Mouse (Mus musculus): Measurements from ENCODE around the gene Tada2a. TPM values are rescaled to one million over a fixed set of nuclear protein-coding genes. Genes with fewer than 3 reads are reported as not detected.

The Tada2a gene
- polyA plus RNA-seq, 1 experiment = not detected

GRCm38 (mm10) chr11:84061881-84062280 is 67.5 kb downstream of the Tada2a start:
- 93% methylated on average over 2 of the region's 2 CpGs for WGBS
- H3K4me3 ChIP-seq (ENCODE audit: insufficient read depth, low read depth, low read length) = no peak overlapping the region
- peaks cover 15% of the 10 kb centered on the region for H3K4me1 ChIP-seq (ENCODE audit: control insufficient read depth, insufficient read depth, low read length)
- TF ChIP-seq CTCF (IDR thresholded peaks at IDR 0.05; ENCODE audit: insufficient read depth, low read depth, low read length) (no peak), POLR2A (IDR thresholded peaks at IDR 0.05; ENCODE audit: insufficient read depth, low read depth, low read length) (no peak)
- no peak overlapping the region for H3K27ac ChIP-seq (ENCODE audit: insufficient read depth, low read depth, low read length)

DNA sequence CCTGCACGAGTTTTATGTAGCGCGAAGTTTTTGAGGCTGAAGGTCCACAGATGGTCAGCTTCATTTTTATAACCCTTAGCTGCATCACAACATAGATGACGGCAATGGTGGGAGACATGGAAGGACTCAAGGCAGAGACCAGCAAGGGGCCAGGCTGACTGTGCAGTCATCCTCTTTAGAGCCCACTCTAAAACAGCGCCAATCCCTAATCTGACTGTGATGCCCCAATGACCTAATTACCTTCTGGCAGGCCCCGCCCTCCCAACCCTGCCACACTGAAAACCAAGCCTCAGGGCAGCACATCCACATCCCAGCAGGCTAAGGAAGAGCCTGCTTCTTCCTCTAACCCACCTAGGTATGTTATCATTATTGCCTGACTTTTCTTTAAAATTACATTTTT is 68.8 kb downstream of the Tada2a start:
- no peak for TF ChIP-seq CTCF (IDR thresholded peaks at IDR 0.05; ENCODE audit: insufficient read depth, low read depth, low read length)
- TF ChIP-seq POLR2A (IDR thresholded peaks at IDR 0.05; ENCODE audit: insufficient read depth, low read depth, low read length) = no peak
- WGBS = 88% methylated on average over 6 of the region's 6 CpGs
- Histone ChIP-seq H3K4me1 (ENCODE audit: control insufficient read depth, insufficient read depth, low read length) (peaks cover 11% of the 10 kb centered on the region), H3K4me3 (ENCODE audit: insufficient read depth, low read depth, low read length) (no peak overlapping the region), H3K27ac (ENCODE audit: insufficient read depth, low read depth, low read length) (no peak overlapping the region)

DNA sequence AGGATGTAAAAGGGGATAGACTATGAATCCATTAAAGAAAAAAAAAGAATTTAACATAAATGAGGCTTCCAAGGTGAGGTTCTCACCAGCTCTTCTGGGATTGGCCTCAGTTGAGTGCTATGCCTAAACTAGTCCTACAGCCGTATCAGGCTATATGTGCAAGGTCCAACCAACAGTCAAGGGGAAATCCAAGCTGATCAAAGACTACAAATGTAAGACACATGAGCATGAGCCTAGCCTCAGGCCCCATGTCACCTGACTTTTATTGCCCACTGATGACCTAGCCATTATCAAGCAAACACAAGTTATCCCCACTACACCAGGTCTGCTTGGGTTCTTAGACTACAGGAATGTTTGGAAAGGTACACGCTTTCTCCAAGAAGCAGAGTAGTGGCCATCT is 69.6 kb downstream of the Tada2a start:
- Histone ChIP-seq H3K4me1 (ENCODE audit: control insufficient read depth, insufficient read depth, low read length) (peaks cover 11% of the 10 kb centered on the region), H3K4me3 (ENCODE audit: insufficient read depth, low read depth, low read length) (no peak overlapping the region), H3K27ac (ENCODE audit: insufficient read depth, low read depth, low read length) (no peak overlapping the region)
- no peak for TF ChIP-seq CTCF (IDR thresholded peaks at IDR 0.05; ENCODE audit: insufficient read depth, low read depth, low read length)
- no peak for TF ChIP-seq POLR2A (IDR thresholded peaks at IDR 0.05; ENCODE audit: insufficient read depth, low read depth, low read length)
- WGBS = 92% methylated on average over 2 of the region's 2 CpGs

DNA sequence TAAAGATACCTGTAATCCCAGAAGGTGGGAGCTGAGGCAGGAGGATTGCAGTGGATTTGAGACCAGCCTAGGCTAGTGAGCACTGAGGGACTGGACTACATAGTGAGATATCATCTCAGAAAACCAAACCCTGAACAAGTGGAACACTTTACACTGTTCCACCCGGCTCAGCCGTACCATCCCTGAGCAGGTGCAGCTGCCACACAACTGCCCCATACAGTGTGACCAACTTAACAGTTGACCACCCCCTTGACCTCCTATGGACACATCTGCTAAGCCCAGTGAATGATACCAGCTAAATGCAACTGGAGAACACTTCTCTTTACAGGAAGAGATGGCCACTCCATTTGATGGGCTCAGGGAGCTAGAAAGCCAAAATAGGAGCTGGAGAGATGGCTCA is 72.0 kb downstream of the Tada2a start:
- Histone ChIP-seq H3K4me3 (ENCODE audit: insufficient read depth, low read depth, low read length) (no peak overlapping the region), H3K27ac (ENCODE audit: insufficient read depth, low read depth, low read length) (no peak overlapping the region), H3K4me1 (ENCODE audit: control insufficient read depth, insufficient read depth, low read length) (peaks cover 17% of the 10 kb centered on the region)
- no peak for TF ChIP-seq POLR2A (IDR thresholded peaks at IDR 0.05; ENCODE audit: insufficient read depth, low read depth, low read length)
- no peak for TF ChIP-seq CTCF (IDR thresholded peaks at IDR 0.05; ENCODE audit: insufficient read depth, low read depth, low read length)
- WGBS = 97% methylated on average over 2 of the region's 2 CpGs

GRCm38 (mm10) chr11:84053524-84054163 is 75.8 kb downstream of the Tada2a start:
- 42% methylated on average over 10 of the region's 10 CpGs for WGBS
- no peak for TF ChIP-seq POLR2A (IDR thresholded peaks at IDR 0.05; ENCODE audit: insufficient read depth, low read depth, low read length)
- TF ChIP-seq CTCF (IDR thresholded peaks at IDR 0.05; ENCODE audit: insufficient read depth, low read depth, low read length) = no peak
- Histone ChIP-seq H3K4me1 (ENCODE audit: control insufficient read depth, insufficient read depth, low read length) (peaks cover 17% of the 10 kb centered on the region), H3K4me3 (ENCODE audit: insufficient read depth, low read depth, low read length) (no peak overlapping the region), H3K27ac (ENCODE audit: insufficient read depth, low read depth, low read length) (no peak overlapping the region)

- 82% methylated on average over 7 of the region's 7 CpGs for WGBS
- Histone ChIP-seq H3K4me3 (ENCODE audit: insufficient read depth, low read depth, low read length) (no peak overlapping the region), H3K4me1 (ENCODE audit: control insufficient read depth, insufficient read depth, low read length) (peaks cover 17% of the 10 kb centered on the region), H3K27ac (ENCODE audit: insufficient read depth, low read depth, low read length) (no peak overlapping the region)
- TF ChIP-seq POLR2A (IDR thresholded peaks at IDR 0.05; ENCODE audit: insufficient read depth, low read depth, low read length) (no peak), CTCF (IDR thresholded peaks at IDR 0.05; ENCODE audit: insufficient read depth, low read depth, low read length) (no peak)
Observed at GRCm38 (mm10) chr11:84053055-84053454, 76.3 kb downstream of the Tada2a start.

GRCm38 (mm10) chr11:84048411-84048810 is 81.0 kb downstream of the Tada2a start:
- peaks cover 16% of the 10 kb centered on the region for H3K4me1 ChIP-seq (ENCODE audit: control insufficient read depth, insufficient read depth, low read length)
- no peak overlapping the region for H3K27ac ChIP-seq (ENCODE audit: insufficient read depth, low read depth, low read length)
- no peak overlapping the region for H3K4me3 ChIP-seq (ENCODE audit: insufficient read depth, low read depth, low read length)
- TF ChIP-seq POLR2A (IDR thresholded peaks at IDR 0.05; ENCODE audit: insufficient read depth, low read depth, low read length) = no peak
- no peak for TF ChIP-seq CTCF (IDR thresholded peaks at IDR 0.05; ENCODE audit: insufficient read depth, low read depth, low read length)
- 68% methylated on average over 10 of the region's 10 CpGs for WGBS

GRCm38 (mm10) chr11:84047270-84047669 is 82.1 kb downstream of the Tada2a start:
- Histone ChIP-seq H3K27ac (ENCODE audit: insufficient read depth, low read depth, low read length) (no peak overlapping the region), H3K4me3 (ENCODE audit: insufficient read depth, low read depth, low read length) (no peak overlapping the region), H3K4me1 (ENCODE audit: control insufficient read depth, insufficient read depth, low read length) (peaks cover 18% of the 10 kb centered on the region)
- TF ChIP-seq POLR2A (IDR thresholded peaks at IDR 0.05; ENCODE audit: insufficient read depth, low read depth, low read length) (no peak), CTCF (IDR thresholded peaks at IDR 0.05; ENCODE audit: insufficient read depth, low read depth, low read length) (no peak)
- WGBS = 56% methylated on average over 4 of the region's 4 CpGs

GRCm38 (mm10) chr11:84044988-84045387 is 84.4 kb downstream of the Tada2a start:
- H3K4me1 ChIP-seq (ENCODE audit: control insufficient read depth, insufficient read depth, low read length) = peaks cover 21% of the 10 kb centered on the region
- 24% methylated on average over 1 of the region's 1 CpGs for WGBS
- H3K4me3 ChIP-seq (ENCODE audit: insufficient read depth, low read depth, low read length) = no peak overlapping the region
- TF ChIP-seq POLR2A (IDR thresholded peaks at IDR 0.05; ENCODE audit: insufficient read depth, low read depth, low read length) = no peak
- no peak for TF ChIP-seq CTCF (IDR thresholded peaks at IDR 0.05; ENCODE audit: insufficient read depth, low read depth, low read length)
- no peak overlapping the region for H3K27ac ChIP-seq (ENCODE audit: insufficient read depth, low read depth, low read length)
